Mouse (Mus musculus): ENCODE data around the gene Krt24. TPM values are rescaled to one million over a fixed set of nuclear protein-coding genes. Genes with fewer than 3 reads are reported as not detected.

The Krt24 gene
- polyA plus RNA-seq, 1 experiment = 0.44 TPM

GRCm38 (mm10) chr11:99243200-99243819 lies 41.8 kb downstream of the Krt24 start:
- Histone ChIP-seq H3K27ac (ENCODE audit: insufficient read depth, low read length) (peak overlapping the region; percentile 95), H3K4me1 (ENCODE audit: control insufficient read depth, insufficient read depth, low read length) (peaks cover 7% of the 10 kb centered on the region; the same call in 1 of the 2 replicates), H3K27me3 (ENCODE audit: control insufficient read depth, insufficient read depth, low read length) (no peaks in the 10 kb centered on the region), H3K4me3 (replicated peaks; ENCODE audit: insufficient read depth, low read depth, low read length) (peak overlapping the region; percentile 97)
- no peak for DNase-seq
- WGBS = 18% methylated on average over 3 of the region's 3 CpGs
- TF ChIP-seq CTCF (IDR thresholded peaks at IDR 0.05; ENCODE audit: borderline replicate concordance, insufficient read depth, low read depth, low read length) = no peak
- no peak for TF ChIP-seq POLR2A (IDR thresholded peaks at IDR 0.05; ENCODE audit: borderline replicate concordance, insufficient read depth, low read length)

- Histone ChIP-seq H3K27me3 (ENCODE audit: control insufficient read depth, insufficient read depth, low read length) (no peaks in the 10 kb centered on the region), H3K4me3 (replicated peaks; ENCODE audit: insufficient read depth, low read depth, low read length) (peak overlapping the region; percentile 2), H3K4me1 (ENCODE audit: control insufficient read depth, insufficient read depth, low read length) (peaks cover 7% of the 10 kb centered on the region; the same call in 1 of the 2 replicates), H3K27ac (ENCODE audit: insufficient read depth, low read length) (no peak overlapping the region)
- 29% methylated on average over 5 of the region's 5 CpGs for WGBS
- peak in 1 of 2 experiments; percentile 33 for DNase-seq
- TF ChIP-seq CTCF (IDR thresholded peaks at IDR 0.05; ENCODE audit: borderline replicate concordance, insufficient read depth, low read depth, low read length) = no peak
- no peak for TF ChIP-seq POLR2A (IDR thresholded peaks at IDR 0.05; ENCODE audit: borderline replicate concordance, insufficient read depth, low read length)
These were observed 43.0 kb downstream of the Krt24 start for GRCm38 (mm10) chr11:99242056-99242455.

GRCm38 (mm10) chr11:99238468-99238867 lies 46.6 kb downstream of the Krt24 start:
- H3K27me3 ChIP-seq (ENCODE audit: control insufficient read depth, insufficient read depth, low read length) = no peaks in the 10 kb centered on the region
- H3K27ac ChIP-seq (ENCODE audit: insufficient read depth, low read length) = no peak overlapping the region
- peaks cover 7% of the 10 kb centered on the region; the same call in 1 of the 2 replicates for H3K4me1 ChIP-seq (ENCODE audit: control insufficient read depth, insufficient read depth, low read length)
- 70% methylated on average over 14 of the region's 14 CpGs for WGBS
- no peak overlapping the region for H3K4me3 ChIP-seq (replicated peaks; ENCODE audit: insufficient read depth, low read depth, low read length)
- DNase-seq = no peak
- TF ChIP-seq CTCF (IDR thresholded peaks at IDR 0.05; ENCODE audit: borderline replicate concordance, insufficient read depth, low read depth, low read length) (no peak), POLR2A (IDR thresholded peaks at IDR 0.05; ENCODE audit: borderline replicate concordance, insufficient read depth, low read length) (no peak)

GRCm38 (mm10) chr11:99231049-99231816 lies 53.8 kb downstream of the Krt24 start:
- TF ChIP-seq CTCF (IDR thresholded peaks at IDR 0.05; ENCODE audit: borderline replicate concordance, insufficient read depth, low read depth, low read length) (no peak), POLR2A (IDR thresholded peaks at IDR 0.05; ENCODE audit: borderline replicate concordance, insufficient read depth, low read length) (no peak)
- Histone ChIP-seq H3K4me3 (replicated peaks; ENCODE audit: insufficient read depth, low read depth, low read length) (peak overlapping the region; percentile 79), H3K4me1 (ENCODE audit: control insufficient read depth, insufficient read depth, low read length) (no peaks in the 10 kb centered on the region), H3K27ac (ENCODE audit: insufficient read depth, low read length) (peak overlapping the region; percentile 92), H3K27me3 (ENCODE audit: control insufficient read depth, insufficient read depth, low read length) (no peaks in the 10 kb centered on the region)
- WGBS = 19% methylated on average over 15 of the region's 15 CpGs
- DNase-seq = no peak

- H3K4me1 ChIP-seq (ENCODE audit: control insufficient read depth, insufficient read depth, low read length) = no peaks in the 10 kb centered on the region
- WGBS = under 1% methylated on average over 87 of the region's 87 CpGs
These were observed 54.6 kb downstream of the Krt24 start, which contains the start of gene Smarce1 for GRCm38 (mm10) chr11:99230261-99231048. TSS of gene Smarce1 (minus strand) at chr11:99231017.

More at GRCm38 (mm10) chr11:99230261-99231048, 54.6 kb downstream of the Krt24 start, which contains the start of gene Smarce1:
- peak; percentile 81 to 89 for DNase-seq
- peak within 1 kb of the TSS; percentile 79 for H3K4me3 ChIP-seq (replicated peaks; ENCODE audit: insufficient read depth, low read depth, low read length)
- H3K27ac ChIP-seq (ENCODE audit: insufficient read depth, low read length) = peak within 1 kb of the TSS; percentile 92
- no peaks in the 10 kb centered on the region for H3K27me3 ChIP-seq (ENCODE audit: control insufficient read depth, insufficient read depth, low read length)
- peak; percentile 60 for TF ChIP-seq POLR2A (IDR thresholded peaks at IDR 0.05; ENCODE audit: borderline replicate concordance, insufficient read depth, low read length)
- TF ChIP-seq CTCF (IDR thresholded peaks at IDR 0.05; ENCODE audit: borderline replicate concordance, insufficient read depth, low read depth, low read length) = no peak

Other genes with a start within 250 kb of the Krt24 start
- gene Igfbp4, start 244.0 kb downstream of the Krt24 start, polyA plus RNA-seq (2012; rRNA removed) = 26.2 and 28.6 TPM in 2 replicates
- gene Tns4, start 196.0 kb downstream of the Krt24 start, polyA plus RNA-seq (2012; rRNA removed) = 0.18 and 0.25 TPM in 2 replicates
- 0.11 and 0.30 TPM in 2 replicates for gene Ccr7, start 130.2 kb downstream of the Krt24 start, polyA plus RNA-seq (2012; rRNA removed)
- gene Smarce1, start 54.2 kb downstream of the Krt24 start, polyA plus RNA-seq (2012; rRNA removed) = 63.3 and 67.1 TPM in 2 replicates
- 37.8 and 39.9 TPM in 2 replicates for gene Krt222, start 41.2 kb downstream of the Krt24 start, polyA plus RNA-seq (2012; rRNA removed)
- gene Krt25, start 37.7 kb upstream of the Krt24 start, polyA plus RNA-seq (2012; rRNA removed) = 7.0 and 7.2 TPM in 2 replicates
- 0.14 and 0.15 TPM in 2 replicates for gene Krt26, start 52.7 kb upstream of the Krt24 start, polyA plus RNA-seq (2012; rRNA removed)
- gene Krt27, start 65.8 kb upstream of the Krt24 start, polyA plus RNA-seq (2012; rRNA removed) = not detected in 2 replicates
- 2.5 and 2.6 TPM in 2 replicates for gene Krt28, start 89.6 kb upstream of the Krt24 start, polyA plus RNA-seq (2012; rRNA removed)
- 11.9 and 12.6 TPM in 2 replicates for gene Krt10, start 104.1 kb upstream of the Krt24 start, polyA plus RNA-seq (2012; rRNA removed)
- 0.11 TPM in 1 of 2 replicates, not detected in the other for gene Krt12, start 137.0 kb upstream of the Krt24 start, polyA plus RNA-seq (2012; rRNA removed)
- not detected in 2 replicates for gene Krt20, start 152.9 kb upstream of the Krt24 start, polyA plus RNA-seq (2012; rRNA removed)
- 0.06 and 0.08 TPM in 2 replicates for gene Krt23, start 207.9 kb upstream of the Krt24 start, polyA plus RNA-seq (2012; rRNA removed)
- gene Krt39, start 236.1 kb upstream of the Krt24 start, polyA plus RNA-seq (2012; rRNA removed) = not detected in 2 replicates

Measured in cerebellum, adult 2 months (tissue).